Mouse (Mus musculus) embryonic facial prominence, embryonic 12.5 days (tissue): ENCODE measurements around the gene Pom121l2. TPM values are rescaled to one million over a fixed set of nuclear protein-coding genes. Genes with fewer than 3 reads are reported as not detected.

Experiments used
- ATAC-seq: fragments of 200-750 bp; cut with Nextera tagmentation; 2 replicates; pipeline ENCODE4 v1.8.0; 2017; ENCODE audit not compliant: insufficient number of reproducible peaks, insufficient read depth, low FRiP score, low TSS enrichment
- H3K27ac ChIP-seq: fragments of 300-500 bp; sonication (generic); 2 replicates; pipeline ENCODE4 v1.5.1; 2016; ENCODE audit warnings: mild to moderate bottlenecking
- H3K27me3 ChIP-seq: fragments of 300-500 bp; sonication (generic); 2 replicates; pipeline ENCODE4 v1.6.1; 2016; ENCODE audit warnings: mild to moderate bottlenecking, moderate library complexity
- H3K36me3 ChIP-seq: fragments of 300-500 bp; sonication (generic); 2 replicates; pipeline ENCODE4 v1.6.1; 2016; ENCODE audit warnings: mild to moderate bottlenecking
- H3K4me1 ChIP-seq: fragments of 300-500 bp; sonication (generic); 2 replicates; pipeline ENCODE4 v1.6.1; 2016
- H3K4me2 ChIP-seq: fragments of 300-500 bp; sonication (generic); replicated peaks from 2 replicates; pipeline ENCODE4 v1.6.1; 2016; ENCODE audit warnings: mild to moderate bottlenecking, moderate library complexity
- H3K4me3 ChIP-seq: fragments of 300-500 bp; sonication (generic); 2 replicates; pipeline ENCODE4 v1.5.1; 2016; ENCODE audit warnings: mild to moderate bottlenecking
- H3K9ac ChIP-seq: fragments of 300-500 bp; sonication (generic); 2 replicates; pipeline ENCODE4 v1.6.1; 2016; ENCODE audit warnings: mild to moderate bottlenecking, moderate library complexity
- H3K9me3 ChIP-seq: fragments of 300-500 bp; sonication (generic); 2 replicates; pipeline ENCODE4 v1.6.1; 2016; ENCODE audit warnings: mild to moderate bottlenecking, moderate library complexity
- WGBS: fragments of 180-500 bp; shearing (Covaris S2); methylation state at CpG from one replicate; pipeline ENCODE4 v1.1.7; 2016; 5-methylcytosine and 5-hydroxymethylcytosine counted together
- polyA plus RNA-seq: library from polyadenylated mRNA; unstranded; fragments of >200 nt; fragmentation: Nextera tagmentation; extraction: Ambion mirVana; gene quantifications from 2 replicates; pipeline ENCODE4 v1.2.1, GENCODE M21; 2016

Pom121l2 gene
- polyA plus RNA-seq, 1 experiment from 2014 or later: 0.33 TPM

DNA sequence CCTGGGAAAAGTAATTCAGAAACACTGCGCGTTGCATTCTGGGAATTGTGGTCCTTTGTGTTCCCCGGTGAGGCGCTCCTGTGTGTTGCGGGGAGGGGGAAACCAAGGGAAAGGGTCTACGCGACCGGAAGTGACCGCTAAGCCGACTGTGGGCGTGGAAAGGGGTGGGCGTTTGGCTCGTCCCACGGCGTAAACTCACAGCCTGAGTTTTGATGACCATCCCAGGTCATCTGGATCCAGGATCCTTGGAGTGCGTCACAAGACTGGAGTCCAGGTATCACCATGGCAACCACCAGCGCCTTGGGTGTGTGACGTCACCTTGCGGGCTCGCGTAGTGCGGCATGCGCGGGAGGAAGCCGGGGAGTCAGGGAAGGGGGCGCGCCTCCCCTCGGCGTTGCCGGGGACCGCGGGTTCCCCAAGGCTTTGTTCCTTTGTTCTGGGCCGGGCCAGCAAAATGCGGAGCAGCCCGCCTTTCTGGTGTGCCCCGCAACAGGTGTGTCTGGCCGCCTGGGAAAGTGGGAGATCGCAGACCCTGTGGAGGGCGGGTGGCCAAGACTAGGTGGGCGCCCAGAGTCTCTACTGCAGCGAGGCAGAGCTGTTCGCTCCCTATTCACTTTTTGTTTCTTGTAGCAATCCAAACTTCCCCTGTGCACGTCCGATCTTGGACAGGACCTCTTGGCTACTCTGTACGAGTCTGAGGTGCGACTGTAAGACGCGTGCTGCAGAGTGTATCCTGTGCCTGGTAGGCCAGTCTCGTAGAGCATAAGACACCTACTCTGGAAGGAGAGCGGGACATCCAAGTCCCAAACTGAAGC is 35.9 kb upstream of the Pom121l2 start, which contains the start of gene Zfp184:
Gene Zfp184 (plus strand): TSS at position 169 of the 815 bp plus-strand sequence.
- Histone ChIP-seq H3K4me3 (peak within 1 kb of the TSS; percentile 81), H3K9me3 (no peaks in the 10 kb centered on the region), H3K9ac (peak within 1 kb of the TSS; percentile 80), H3K36me3 (peaks cover 14% of the 10 kb centered on the region), H3K27ac (peak within 1 kb of the TSS; percentile 86), H3K4me1 (peaks cover 11% of the 10 kb centered on the region), H3K4me2 (peak within 1 kb of the TSS; percentile 59), H3K27me3 (no peaks in the 10 kb centered on the region)
- under 1% methylated on average over 50 of the region's 50 CpGs for WGBS
- ATAC-seq: peak; percentile 90

DNA sequence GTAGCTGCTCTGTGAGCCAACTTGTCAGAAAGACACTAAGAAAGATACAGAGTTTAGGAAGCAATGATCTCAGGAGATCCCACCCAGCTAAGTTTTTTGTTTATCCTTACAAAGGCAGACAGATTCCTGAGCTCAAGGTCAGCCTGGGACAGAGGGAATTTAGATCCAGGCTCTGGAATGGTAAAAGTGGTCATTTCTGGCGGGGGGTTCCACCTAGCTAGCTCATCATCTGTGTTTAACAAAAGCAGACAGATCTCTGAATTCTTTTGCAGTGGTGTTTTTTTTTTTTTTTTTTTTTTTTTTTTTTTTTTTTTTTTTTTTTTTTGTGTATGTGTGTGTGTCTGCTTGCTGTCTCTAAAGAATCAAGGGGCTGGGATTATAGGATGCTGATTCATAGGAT is 11.7 kb upstream of the Pom121l2 start:
- 60% methylated on average over 1 of the region's 1 CpGs for WGBS
- no peak for ATAC-seq
- H3K9me3 ChIP-seq: no peaks in the 10 kb centered on the region

DNA sequence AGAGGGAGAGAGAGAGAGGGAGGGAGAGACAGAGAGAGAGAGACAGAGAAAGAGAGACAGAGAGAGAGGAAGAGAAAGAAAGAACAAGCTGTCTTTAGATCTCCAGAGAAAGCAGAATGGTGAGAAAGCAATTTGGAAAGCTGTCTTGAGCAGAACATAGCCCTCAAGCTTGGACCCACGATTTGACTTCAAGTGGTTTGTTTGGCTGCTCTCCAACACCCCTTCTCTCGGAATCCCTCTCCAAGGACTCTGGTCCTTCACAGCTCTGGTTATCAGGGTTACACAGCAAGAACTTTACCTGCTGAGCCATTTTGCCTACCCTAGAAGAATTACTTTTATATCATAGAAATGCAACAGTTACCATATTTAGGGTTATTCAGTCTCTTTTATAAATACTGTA is 11.2 kb upstream of the Pom121l2 start:
- H3K9ac ChIP-seq: no peak overlapping the region
- WGBS: 40% methylated on average over 2 of the region's 2 CpGs
- H3K36me3 ChIP-seq: no peaks in the 10 kb centered on the region
- H3K4me2 ChIP-seq: no peak overlapping the region
- no peaks in the 10 kb centered on the region for H3K27me3 ChIP-seq
- no peak for ATAC-seq
- no peaks in the 10 kb centered on the region for H3K4me1 ChIP-seq
- H3K9me3 ChIP-seq: no peaks in the 10 kb centered on the region
- H3K27ac ChIP-seq: no peak overlapping the region
- no peak overlapping the region for H3K4me3 ChIP-seq

More for the DNA sequence above, 11.7 kb upstream of the Pom121l2 start:
- Histone ChIP-seq H3K9ac (no peak overlapping the region), H3K27me3 (no peaks in the 10 kb centered on the region), H3K4me1 (no peaks in the 10 kb centered on the region), H3K36me3 (no peaks in the 10 kb centered on the region), H3K27ac (no peak overlapping the region), H3K4me3 (no peak overlapping the region), H3K4me2 (no peak overlapping the region)

DNA sequence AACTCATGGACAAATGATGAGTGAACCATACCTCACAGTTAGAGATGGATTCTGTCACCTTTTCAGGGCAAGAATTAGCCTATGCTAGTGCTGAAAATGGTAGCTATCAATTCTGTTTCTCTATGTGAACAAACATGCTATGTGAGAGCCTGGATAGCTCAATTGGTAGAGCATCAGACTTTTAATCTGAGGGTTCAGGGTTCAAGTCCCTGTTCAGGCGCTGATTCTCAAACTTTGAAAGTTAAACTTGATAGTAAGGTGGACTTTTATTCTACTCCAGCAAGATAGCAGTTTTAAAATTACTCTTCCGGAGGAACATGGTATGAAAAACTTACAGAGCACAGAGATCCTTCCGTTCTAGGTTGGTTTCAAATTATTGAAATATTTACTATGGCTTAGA is 9.4 kb upstream of the Pom121l2 start:
- WGBS: 27% methylated on average over 3 of the region's 3 CpGs
- Histone ChIP-seq H3K27me3 (no peaks in the 10 kb centered on the region), H3K4me3 (no peak overlapping the region), H3K36me3 (no peaks in the 10 kb centered on the region), H3K9ac (no peak overlapping the region), H3K4me1 (no peaks in the 10 kb centered on the region), H3K27ac (no peak overlapping the region), H3K9me3 (no peaks in the 10 kb centered on the region), H3K4me2 (no peak overlapping the region)
- ATAC-seq: no peak

DNA sequence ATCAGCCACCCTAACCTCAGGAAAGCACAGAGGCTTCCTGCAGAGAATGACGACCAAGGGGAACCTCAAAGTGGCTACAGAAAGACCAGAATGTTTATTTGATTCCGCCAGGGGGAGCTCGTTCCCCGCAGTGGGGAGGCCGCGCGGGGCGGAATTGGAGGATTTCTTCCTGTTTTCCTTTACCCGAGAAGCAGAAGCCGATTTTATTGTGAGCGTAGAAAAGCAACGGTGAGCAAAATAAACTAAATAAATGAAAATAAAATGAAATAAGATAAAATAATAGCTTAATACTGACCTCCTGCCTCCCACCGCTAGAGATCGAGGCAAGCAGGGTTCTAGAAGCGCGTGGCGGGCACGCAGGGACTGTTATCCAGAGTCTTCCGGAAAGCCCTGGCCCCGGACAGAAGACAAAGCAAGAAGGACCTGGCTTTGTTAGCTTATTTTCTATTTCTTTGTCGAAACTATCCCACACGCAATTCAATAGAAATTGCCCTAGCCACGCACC is 6.7 kb upstream of the Pom121l2 start:
- under 1% methylated on average over 23 of the region's 23 CpGs for WGBS
- H3K27me3 ChIP-seq: no peaks in the 10 kb centered on the region; the same call in 1 of the 2 replicates
- peak; percentile 45; the same call in 1 of the 2 replicates for ATAC-seq
- H3K9ac ChIP-seq: peak overlapping the region; percentile 66
- H3K4me3 ChIP-seq: peak overlapping the region; percentile 57
- no peaks in the 10 kb centered on the region for H3K9me3 ChIP-seq
- H3K4me1 ChIP-seq: no peaks in the 10 kb centered on the region
- H3K4me2 ChIP-seq: peak overlapping the region; percentile 35
- H3K27ac ChIP-seq: peak overlapping the region; percentile 90
- no peaks in the 10 kb centered on the region for H3K36me3 ChIP-seq

DNA sequence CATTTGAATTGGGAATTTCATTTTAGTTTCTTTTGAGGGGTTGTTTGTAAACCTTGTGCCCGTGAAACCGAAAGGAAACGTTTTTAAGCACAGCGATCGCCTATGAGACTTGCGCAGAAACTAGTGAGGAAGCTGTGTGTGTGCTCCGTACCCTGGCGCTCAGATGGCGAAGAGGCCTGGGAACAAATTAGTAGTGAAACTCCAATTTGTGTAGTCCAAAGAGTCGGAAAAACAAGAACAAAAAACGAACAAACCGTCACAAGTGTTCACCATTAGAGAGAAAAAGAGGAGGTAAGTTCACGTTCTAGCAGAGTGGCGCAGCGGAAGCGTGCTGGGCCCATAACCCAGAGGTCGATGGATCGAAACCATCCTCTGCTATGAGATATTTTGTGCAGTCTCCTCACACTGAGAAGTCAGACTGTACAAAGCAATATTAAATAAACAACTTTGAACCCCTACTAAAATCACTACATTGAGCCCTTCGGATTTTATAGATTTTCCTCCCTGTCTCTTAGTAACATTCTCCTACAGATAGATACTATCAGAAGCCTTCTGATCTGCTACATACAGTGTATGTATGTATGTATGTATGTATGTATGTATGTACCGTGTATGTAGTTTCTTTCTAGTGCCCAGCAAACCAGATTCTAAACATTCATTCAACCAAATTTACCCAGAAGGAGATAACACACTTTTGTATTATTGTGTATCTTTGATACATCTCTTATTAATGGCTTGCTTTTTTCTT is 6.1 kb upstream of the Pom121l2 start:
- peak overlapping the region; percentile 66 for H3K9ac ChIP-seq
- peak overlapping the region; percentile 35 for H3K4me2 ChIP-seq
- H3K4me3 ChIP-seq: peak overlapping the region; percentile 57
- ATAC-seq: peak; percentile 86
- 4% methylated on average over 20 of the region's 20 CpGs for WGBS
- H3K36me3 ChIP-seq: no peaks in the 10 kb centered on the region
- H3K9me3 ChIP-seq: no peaks in the 10 kb centered on the region
- H3K27me3 ChIP-seq: peaks cover under 1% of the 10 kb centered on the region; the same call in 1 of the 2 replicates
- no peaks in the 10 kb centered on the region for H3K4me1 ChIP-seq
- H3K27ac ChIP-seq: peak overlapping the region; percentile 90

DNA sequence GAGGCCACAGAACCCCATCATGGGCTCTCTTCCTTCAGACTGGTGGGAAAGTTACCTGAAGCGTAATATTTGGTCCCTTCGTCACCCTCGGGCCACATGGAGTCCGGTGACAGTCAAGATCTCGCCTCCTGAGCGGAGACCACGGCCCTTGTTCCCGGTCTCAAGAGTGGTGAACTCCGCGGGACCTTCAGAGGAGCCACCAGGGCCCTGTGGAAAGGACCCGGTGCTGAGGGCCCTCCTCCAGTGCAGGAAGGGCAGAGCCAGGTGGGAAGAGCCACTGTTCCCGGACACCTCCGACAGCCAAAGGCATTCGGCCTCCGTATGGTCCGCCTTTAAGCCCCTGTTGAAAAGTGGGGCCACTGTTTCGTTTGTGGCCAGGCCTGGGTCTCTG is 804 bp downstream of the Pom121l2 start:
- Histone ChIP-seq H3K9me3 (no peaks in the 10 kb centered on the region), H3K36me3 (no peaks in the 10 kb centered on the region), H3K27me3 (peaks cover 47% of the 10 kb centered on the region), H3K27ac (no peak overlapping the region), H3K4me1 (peaks cover 5% of the 10 kb centered on the region; the same call in 1 of the 2 replicates), H3K9ac (peak overlapping the region; percentile 65), H3K4me2 (peak overlapping the region; percentile 85), H3K4me3 (peak overlapping the region; percentile 51)
- ATAC-seq: no peak
- WGBS: 5% methylated on average over 17 of the region's 17 CpGs

DNA sequence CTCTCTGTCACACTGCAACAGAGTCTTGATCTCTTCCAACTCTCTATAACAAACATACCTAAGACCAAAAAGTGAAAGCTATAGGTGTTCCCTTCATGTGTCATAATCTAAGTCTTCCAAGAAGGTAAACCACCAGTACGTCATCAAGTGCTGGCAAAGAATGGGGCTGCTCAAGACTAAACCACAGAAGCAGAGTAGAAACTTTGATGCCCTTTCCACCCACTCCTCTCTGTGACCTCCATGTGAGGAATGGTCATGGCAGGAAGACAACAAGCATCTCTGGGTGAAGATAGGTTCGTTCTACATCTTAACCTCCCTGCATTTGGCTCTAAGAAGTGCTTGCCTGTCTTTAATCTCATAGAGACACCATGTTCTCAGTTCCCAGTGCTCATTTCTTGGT is 3.5 kb downstream of the Pom121l2 start:
- Histone ChIP-seq H3K4me2 (no peak overlapping the region), H3K9me3 (no peaks in the 10 kb centered on the region), H3K27me3 (peaks cover 47% of the 10 kb centered on the region), H3K36me3 (no peaks in the 10 kb centered on the region), H3K4me3 (no peak overlapping the region), H3K9ac (no peak overlapping the region), H3K27ac (no peak overlapping the region), H3K4me1 (peaks cover 5% of the 10 kb centered on the region; the same call in 1 of the 2 replicates)
- ATAC-seq: no peak
- 89% methylated on average over 2 of the region's 2 CpGs for WGBS

DNA sequence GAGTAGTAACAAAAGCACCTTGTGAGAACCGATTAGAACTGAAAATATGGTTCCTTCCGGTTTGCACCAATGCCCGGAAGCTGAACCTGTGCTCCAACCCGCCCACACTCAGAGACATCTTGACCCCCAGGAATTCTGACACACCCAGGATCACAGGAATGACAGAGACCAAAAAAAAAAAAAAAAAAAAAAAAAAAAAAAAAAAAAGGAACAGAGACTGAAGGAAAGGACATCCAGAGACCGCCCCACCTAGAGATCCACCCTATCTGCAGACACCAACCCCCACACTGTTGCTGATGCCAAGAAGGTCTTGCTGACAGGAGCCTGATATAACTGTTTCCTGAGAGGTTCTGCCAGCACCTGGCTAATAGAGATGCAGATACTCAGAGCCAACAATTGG is 11.6 kb downstream of the Pom121l2 start:
- ATAC-seq: no peak
- Histone ChIP-seq H3K4me3 (no peak overlapping the region), H3K4me1 (peaks cover 3% of the 10 kb centered on the region; the same call in 1 of the 2 replicates), H3K4me2 (no peak overlapping the region), H3K9ac (no peak overlapping the region), H3K27me3 (peaks cover 27% of the 10 kb centered on the region), H3K27ac (no peak overlapping the region), H3K36me3 (no peaks in the 10 kb centered on the region), H3K9me3 (no peaks in the 10 kb centered on the region)
- WGBS: 79% methylated on average over 5 of the region's 5 CpGs

DNA sequence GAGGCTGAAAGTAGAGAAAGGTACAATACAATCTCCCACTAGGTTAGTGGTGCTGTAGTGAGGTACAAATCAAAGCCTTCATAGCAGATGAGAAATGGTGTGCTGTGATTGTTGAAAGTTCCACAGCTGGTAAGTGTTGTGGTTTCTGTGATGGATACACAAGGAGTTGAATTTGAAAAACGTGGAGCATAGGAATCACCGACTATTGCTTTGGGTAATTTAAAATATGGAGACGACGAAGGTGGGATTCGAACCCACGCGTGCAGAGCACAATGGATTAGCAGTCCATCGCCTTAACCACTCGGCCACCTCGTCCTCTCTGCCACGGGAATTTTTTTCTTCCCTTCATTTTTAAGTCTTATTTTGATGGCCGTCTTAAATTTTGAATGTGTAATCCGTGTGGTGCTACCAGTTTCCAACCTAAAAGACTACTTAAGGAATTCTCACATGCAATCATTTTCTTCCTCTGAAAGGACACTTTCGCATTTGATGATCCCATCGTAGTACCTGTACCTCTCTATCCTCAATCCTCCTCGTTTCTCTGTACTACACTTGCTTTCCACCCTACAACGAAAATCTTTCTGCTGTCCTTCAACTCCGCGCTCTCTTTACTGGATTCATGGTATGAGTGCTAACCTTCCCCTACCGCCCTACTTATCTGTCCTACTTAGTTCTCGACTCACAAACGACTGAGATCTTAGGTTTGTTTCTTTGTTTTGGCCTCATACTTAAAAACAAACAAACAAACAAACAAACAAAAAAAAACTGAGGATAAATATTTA is 13.2 kb downstream of the Pom121l2 start:
- no peak for ATAC-seq
- H3K4me1 ChIP-seq: peaks cover 3% of the 10 kb centered on the region; the same call in 1 of the 2 replicates
- H3K36me3 ChIP-seq: no peaks in the 10 kb centered on the region
- no peak overlapping the region for H3K4me3 ChIP-seq
- no peak overlapping the region for H3K4me2 ChIP-seq
- no peak overlapping the region for H3K27ac ChIP-seq
- H3K9me3 ChIP-seq: no peaks in the 10 kb centered on the region
- under 1% methylated on average over 22 of the region's 22 CpGs for WGBS
- no peak overlapping the region for H3K9ac ChIP-seq
- peaks cover 43% of the 10 kb centered on the region for H3K27me3 ChIP-seq

DNA sequence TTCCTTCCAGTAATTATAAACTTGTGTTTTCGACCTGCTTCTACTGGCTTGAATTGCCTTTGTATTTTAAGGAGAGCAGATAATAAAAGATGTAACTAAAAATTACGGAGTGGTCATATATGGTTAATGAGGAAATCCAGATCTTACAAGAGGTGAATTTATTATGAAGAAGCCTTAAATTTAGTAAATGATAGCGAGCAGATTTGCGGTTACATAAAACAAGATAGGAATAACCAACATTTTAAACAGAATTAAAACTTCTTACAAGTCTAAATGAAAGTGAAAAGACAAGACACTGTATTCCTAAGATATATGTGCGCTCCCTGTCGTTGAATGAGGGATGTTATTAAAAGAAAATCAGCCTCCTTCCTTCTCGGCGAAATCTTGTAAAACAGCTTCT is 13.9 kb downstream of the Pom121l2 start:
- H3K27me3 ChIP-seq: peaks cover 50% of the 10 kb centered on the region
- no peak for ATAC-seq
- H3K4me3 ChIP-seq: peak overlapping the region; percentile 30
- peak overlapping the region; percentile 50 for H3K4me2 ChIP-seq
- H3K36me3 ChIP-seq: no peaks in the 10 kb centered on the region
- H3K27ac ChIP-seq: no peak overlapping the region
- H3K9me3 ChIP-seq: no peaks in the 10 kb centered on the region
- H3K9ac ChIP-seq: no peak overlapping the region
- 3% methylated on average over 8 of the region's 8 CpGs for WGBS
- peaks cover 3% of the 10 kb centered on the region; the same call in 1 of the 2 replicates for H3K4me1 ChIP-seq
